Comparison of ENCODE assay signal across 8 mouse cellular contexts in genomic region chr4:139213935-139214371, GRCm38 (mm10). TPM values are rescaled to one million over a fixed set of nuclear protein-coding genes. Genes with fewer than 3 reads are reported as not detected.
DNase-seq lines count a peak whose midpoint lies in the region; ATAC-seq lines count a peak whose summit lies in the region.

No protein-coding gene starts in this region.

- 27% methylated on average over 11 of the region's 11 CpGs for WGBS in embryonic facial prominence, embryonic 13.5 days
- WGBS in macrophage (ENCODE audit: missing documents), result 37% methylated on average over 9 of the region's 11 CpGs
- 81% methylated on average over 11 of the region's 11 CpGs for WGBS in midbrain, embryonic 13.5 days

- H3K4me1 ChIP-seq in embryonic facial prominence, embryonic 13.5 days, result peaks cover 99% of the 10 kb centered on the region
- H3K4me1 ChIP-seq in midbrain, embryonic 13.5 days (replicated peaks), result peaks cover 28% of the 10 kb centered on the region

- H3K36me3 ChIP-seq in embryonic facial prominence, embryonic 13.5 days, result 0 out of 2 replicates have a peak, but pooled peaks cover 3% of the 10 kb centered on the region
- no peaks in the 10 kb centered on the region; the same call in 1 of the 2 replicates for H3K36me3 ChIP-seq in macrophage (ENCODE audit: inconsistent target)
- 0 out of 2 replicates have a peak, but pooled peaks cover 3% of the 10 kb centered on the region for H3K36me3 ChIP-seq in midbrain, embryonic 13.5 days

- H3K4me3 ChIP-seq in embryonic facial prominence, embryonic 13.5 days, result no peak overlapping the region
- H3K4me3 ChIP-seq in macrophage (ENCODE audit: inconsistent target), result no peak overlapping the region
- H3K4me3 ChIP-seq in midbrain, embryonic 13.5 days (replicated peaks), result no peak overlapping the region

- intact Hi-C loops in left cerebral cortex, postnatal 14 days (cut with DNase I), result no loop called here
- intact Hi-C loops in heart, postnatal 36 days (cut with DNase I), result no loop called here

- H3K9me3 ChIP-seq in embryonic facial prominence, embryonic 13.5 days, result no peaks in the 10 kb centered on the region
- no peaks in the 10 kb centered on the region for H3K9me3 ChIP-seq in midbrain, embryonic 13.5 days

- 0 out of 2 replicates have a peak overlapping the region, but pooled peaks have one; percentile 44 for H3K9ac ChIP-seq in embryonic facial prominence, embryonic 13.5 days
- no peak overlapping the region; the same call in 1 of the 2 replicates for H3K9ac ChIP-seq in midbrain, embryonic 13.5 days (replicated peaks)

- H3K79me2 ChIP-seq in macrophage (ENCODE audit: inconsistent target), result peaks cover 100% of the 10 kb centered on the region

- H3K27me3 ChIP-seq in embryonic facial prominence, embryonic 13.5 days, result no peaks in the 10 kb centered on the region
- H3K27me3 ChIP-seq in midbrain, embryonic 13.5 days, result no peaks in the 10 kb centered on the region

- peak overlapping the region; percentile 92 for H3K27ac ChIP-seq in embryonic facial prominence, embryonic 13.5 days
- peak overlapping the region; percentile 40 for H3K27ac ChIP-seq in macrophage
- H3K27ac ChIP-seq in midbrain, embryonic 13.5 days, result no peak overlapping the region

- DNase-seq in left cerebral cortex, postnatal 14 days (ENCODE audit: low spot score in 2 of 2), result peak; percentile 45 to 66
- DNase-seq in left cerebral cortex, adult 18-20 months (ENCODE audit: low spot score in 2 of 2), result no peak
- DNase-seq in heart, postnatal 36 days, result peak; percentile 61 to 73
- DNase-seq in urinary bladder, postnatal 14 days (ENCODE audit: low spot score), result no peak
- DNase-seq in ovary, postnatal 14 days (ENCODE audit: low spot score), result no peak

- peak; percentile 65 for ATAC-seq in embryonic facial prominence, embryonic 13.5 days (ENCODE audit: insufficient number of reproducible peaks, insufficient read depth, low FRiP score, low TSS enrichment, low read depth)
- ATAC-seq in midbrain, embryonic 13.5 days, result no peak

- peak overlapping the region; percentile 36 for H3K4me2 ChIP-seq in embryonic facial prominence, embryonic 13.5 days
- H3K4me2 ChIP-seq in midbrain, embryonic 13.5 days (replicated peaks), result no peak overlapping the region

RNA-seq across cellular contexts. Expression of gene Capzb, which starts 21.3 kb away (rescaled TPM):
- 100 to 1,000 TPM; 394 to 398 TPM for total RNA-seq in left cerebral cortex, postnatal 14 days (2021)
- 100 to 1,000 TPM; 302 to 316 TPM for total RNA-seq in left cerebral cortex, adult 18-20 months (2021)
- polyA plus RNA-seq in embryonic facial prominence, embryonic 13.5 days (2015; fragmentation: Nextera tagmentation; extraction: Ambion mirVana), result 396 and 424 TPM in 2 replicates
- 100 to 1,000 TPM; 393 to 443 TPM for total RNA-seq in heart, postnatal 36 days (2021)
- total RNA-seq in macrophage (2018; cell fraction: chromatin; rRNA removed), result 100 to 1,000 TPM; 159 to 332 (median 238) TPM
- total RNA-seq in macrophage (2018; cell fraction: cytosol; rRNA removed), result 100 to 1,000 TPM; 379 to 591 (median 456) TPM
- 100 to 1,000 TPM; 176 to 252 (median 211) TPM for total RNA-seq in macrophage (2018; cell fraction: nucleus; rRNA removed)
- polyA plus RNA-seq in macrophage (2018), result 485 to 769 TPM (median 513 TPM) in 3 replicates
- polyA plus RNA-seq in midbrain, embryonic 13.5 days (2015; fragmentation: Nextera tagmentation; extraction: Ambion mirVana), result 321 and 324 TPM in 2 replicates

Comparison
In these comparisons a context has a peak if more than half of its experiments do, and no peak if none do; other contexts are left out.
1. DNase-seq: peak in left cerebral cortex, postnatal 14 days (2 of 2) and heart, postnatal 36 days (2 of 2); none in left cerebral cortex, adult 18-20 months (0 of 2), urinary bladder, postnatal 14 days (single experiment) and ovary, postnatal 14 days (single experiment).